8 mouse cellular contexts compared by ENCODE assay signal in genomic region chr2:150748854-150749253, GRCm38 (mm10). TPM values are rescaled to one million over a fixed set of nuclear protein-coding genes. Genes with fewer than 3 reads are reported as not detected.
A peak's percentile ranks its signal among the peaks of the same experiment; 100 is the strongest.
DNase-seq lines count a peak whose midpoint lies in the region; ATAC-seq lines count a peak whose summit lies in the region.

TSS of gene Entpd6 (plus strand) at chr2:150749042.

- peaks cover 59% of the 10 kb centered on the region for H3K4me1 ChIP-seq in megakaryocyte, embryonic 14.5 days

- peak; percentile 98 for DNase-seq in ZHBTc4 (ENCODE audit: low read depth, low spot score)
- peak; percentile 90 to 92 for DNase-seq in gastrocnemius, adult 8-10 months (ENCODE audit: low spot score in 2 of 2)
- DNase-seq in hindlimb bud, embryonic 11.5 days (ENCODE audit: extremely low spot score, low read depth, low spot score), result peak; percentile 98
- DNase-seq in left cerebral cortex, adult 8-10 months (ENCODE audit: low spot score in 2 of 2), result peak; percentile 95 to 97
- DNase-seq in right cerebral cortex, postnatal 10 days (ENCODE audit: low spot score in 2 of 2), result peak; percentile 98
- DNase-seq in urinary bladder, postnatal 25 days (ENCODE audit: low spot score), result peak; percentile 88

- no peaks in the 10 kb centered on the region for H3K9me3 ChIP-seq in megakaryocyte, embryonic 14.5 days

- peaks cover 26% of the 10 kb centered on the region for H3K36me3 ChIP-seq in megakaryocyte, embryonic 14.5 days (replicated peaks; ENCODE audit: low read length)

- H3K27me3 ChIP-seq in megakaryocyte, embryonic 14.5 days (replicated peaks), result peaks cover 20% of the 10 kb centered on the region

- peak within 1 kb of the TSS; percentile 98 for H3K4me3 ChIP-seq in megakaryocyte, embryonic 14.5 days (replicated peaks)

- peak; percentile 87 for ATAC-seq in common myeloid progenitor, adult 5-6 weeks (replicated peaks; ENCODE audit: low read depth, poor library complexity, severe bottlenecking)

RNA-seq across cellular contexts. Expression of gene Entpd6, which starts in this region (rescaled TPM):
- total RNA-seq in common myeloid progenitor, adult 5-6 weeks (2017), result 13.9 and 18.4 TPM in 2 replicates
- 1 to 10 TPM; 8.7 to 9.9 (median 9.0) TPM for total RNA-seq in gastrocnemius, adult 8-10 months (2022)
- 10 to 100 TPM; 45.8 to 48.9 (median 47.7) TPM for total RNA-seq in left cerebral cortex, adult 8-10 months (2022)
- polyA plus RNA-seq in megakaryocyte, embryonic 14.5 days (2012; ENCODE audit: insufficient read depth, low replicate concordance), result 5.0 and 11.9 TPM in 2 replicates

Comparison
In these comparisons a context has a peak if more than half of its experiments do, and no peak if none do; other contexts are left out.
1. Peak in every context shown above with its lines: DNase-seq, ATAC-seq and H3K4me3 ChIP-seq.